Mouse (Mus musculus) MEL (cell line): ENCODE measurements at regions not wholly inside any gene's neighbourhood (a gene's known extent, or its start where the extent isn't known, plus 50 kb on each side); places are given as distances from the start of the nearest gene placed in this dataset.
"Not testable (repeated sequence)": the region's sequence is repeated elsewhere in the genome, so short reads cannot be mapped to it uniquely, and the experiment has no call there.

ENCODE experiments used
- DNase-seq: peaks from one replicate; pipeline ENCODE4 v3.0.0; 2011; ENCODE audit warnings: low read depth, low spot score
- H3K27ac ChIP-seq: 2 replicates; pipeline ENCODE4 v1.5.1; 2012; ENCODE audit warnings: low read depth, mild to moderate bottlenecking, control low read depth, low read length, moderate library complexity; ENCODE audit not compliant: control insufficient read depth
- H3K27me3 ChIP-seq, 2 experiments: fragments of 150-350 bp in 1 of 2; sonication (generic) in 1 of 2; 2 replicates each; pipeline ENCODE4 v1.6.1; 2012; ENCODE audit warnings: low read length in 2 of 2, mild to moderate bottlenecking in 2 of 2, improper control_type of control experiment in 1 of 2, moderate library complexity in 1 of 2; ENCODE audit not compliant: insufficient read depth in 2 of 2, control insufficient read depth in 1 of 2
- H3K36me3 ChIP-seq, 2 experiments: 2 replicates each; pipeline ENCODE4 v1.6.1; 2012 to 2014; ENCODE audit warnings: low read length in 2 of 2, improper control_type of control experiment in 1 of 2, inconsistent platforms in 1 of 2, mild to moderate bottlenecking in 1 of 2; ENCODE audit not compliant: insufficient read depth in 2 of 2, control insufficient read depth in 1 of 2
- H3K4me1 ChIP-seq, 2 experiments: fragments of 150-350 bp in 1 of 2; sonication (generic) in 1 of 2; 2 replicates each; pipeline ENCODE4 v1.6.1; 2012; ENCODE audit warnings: low read length in 2 of 2, improper control_type of control experiment in 1 of 2, mild to moderate bottlenecking in 1 of 2; ENCODE audit not compliant: insufficient read depth in 2 of 2, control insufficient read depth in 1 of 2
- H3K4me3 ChIP-seq, 2 experiments: fragments of 150-350 bp in 1 of 2; sonication (generic) in 1 of 2; 2 replicates each; pipeline ENCODE4 v1.5.1; 2012; ENCODE audit warnings: low read depth in 2 of 2, low read length in 2 of 2, mild to moderate bottlenecking in 2 of 2, moderate library complexity in 2 of 2, control low read depth in 1 of 2, improper control_type of control experiment in 1 of 2; ENCODE audit not compliant: control insufficient read depth in 1 of 2, insufficient read depth in 1 of 2
- H3K79me2 ChIP-seq: 2 replicates; pipeline ENCODE4 v1.6.1; 2012; ENCODE audit warnings: mild to moderate bottlenecking, low read length, moderate library complexity; ENCODE audit not compliant: control insufficient read depth, poor library complexity, insufficient read depth
- H3K9ac ChIP-seq: 2 replicates; pipeline ENCODE4 v1.6.1; 2012; ENCODE audit warnings: low read depth, mild to moderate bottlenecking, control low read depth, low read length, moderate library complexity; ENCODE audit not compliant: control insufficient read depth, poor library complexity, severe bottlenecking
- H3K9me3 ChIP-seq: fragments of 150-350 bp; sonication (generic); replicated peaks from 2 replicates; pipeline ENCODE4 v1.6.1; 2012; ENCODE audit warnings: mild to moderate bottlenecking, low read length, improper control_type of control experiment, moderate library complexity; ENCODE audit not compliant: insufficient read depth
- BHLHE40 ChIP-seq: IDR thresholded peaks from 2 replicates; pipeline ENCODE4 v1.6.1; 2012; ENCODE audit warnings: low read depth, mild to moderate bottlenecking, inconsistent platforms, low read length, improper control_type of control experiment, borderline replicate concordance
- CHD1 ChIP-seq: IDR thresholded peaks from 2 replicates; pipeline ENCODE4 v1.6.1; 2012; ENCODE audit warnings: low read depth, mild to moderate bottlenecking, inconsistent platforms, low read length, improper control_type of control experiment
- CHD2 ChIP-seq: IDR thresholded peaks from 2 replicates; pipeline ENCODE4 v1.6.1; 2011; ENCODE audit warnings: low read length, improper control_type of control experiment
- CTCF ChIP-seq, 3 experiments: IDR thresholded peaks in 2 of 3; conservative IDR thresholded peaks in 1 of 3; 2 replicates each; pipeline ENCODE4 v1.5.1; 2011 to 2012; ENCODE audit warnings: low read length in 3 of 3, low read depth in 2 of 3, mild to moderate bottlenecking in 2 of 3, improper control_type of control experiment in 1 of 3, inconsistent platforms in 1 of 3, mixed read lengths in 1 of 3, moderate library complexity in 1 of 3; ENCODE audit not compliant: control insufficient read depth in 1 of 3, insufficient read depth in 1 of 3, poor library complexity in 1 of 3, severe bottlenecking in 1 of 3
- E2F4 ChIP-seq: IDR thresholded peaks from 2 replicates; pipeline ENCODE4 v1.6.1; 2011; ENCODE audit warnings: low read depth, low read length, improper control_type of control experiment, borderline replicate concordance
- GABPA ChIP-seq: IDR thresholded peaks from 2 replicates; pipeline ENCODE4 v1.6.1; 2012; ENCODE audit warnings: low read depth, mild to moderate bottlenecking, inconsistent platforms, low read length, improper control_type of control experiment, moderate library complexity
- JUND ChIP-seq: IDR thresholded peaks from 2 replicates; pipeline ENCODE4 v1.6.1; 2011; ENCODE audit warnings: low read depth, mild to moderate bottlenecking, improper control_type of control experiment, low read length
- KAT2A ChIP-seq: conservative IDR thresholded peaks from 2 replicates; pipeline ENCODE4 v1.6.1; 2012; ENCODE audit warnings: low read depth, low read length, improper control_type of control experiment, inconsistent platforms
- MAX ChIP-seq: IDR thresholded peaks from 2 replicates; pipeline ENCODE4 v1.6.1; 2011; ENCODE audit warnings: low read length, improper control_type of control experiment
- MYC ChIP-seq: IDR thresholded peaks from 2 replicates; pipeline ENCODE4 v1.6.1; 2011; ENCODE audit warnings: low read depth, mild to moderate bottlenecking, low read length, improper control_type of control experiment, moderate library complexity
- NRF1 ChIP-seq: IDR thresholded peaks from 2 replicates; pipeline ENCODE4 v1.6.1; 2014; ENCODE audit warnings: low read depth, mild to moderate bottlenecking, inconsistent platforms, low read length, improper control_type of control experiment, moderate library complexity; ENCODE audit not compliant: poor library complexity, insufficient read depth, severe bottlenecking
- POLR2AphosphoS2 ChIP-seq: IDR thresholded peaks from 2 replicates; pipeline ENCODE4 v1.6.1; 2011; ENCODE audit warnings: low read length, improper control_type of control experiment
- POLR2AphosphoS5 ChIP-seq: IDR thresholded peaks from 2 replicates; pipeline ENCODE4 v1.6.1; 2012; ENCODE audit warnings: low read depth, borderline replicate concordance, mild to moderate bottlenecking, inconsistent platforms, low read length, moderate library complexity, mixed read lengths
- RAD21 ChIP-seq: IDR thresholded peaks from 2 replicates; pipeline ENCODE4 v1.6.1; 2011; ENCODE audit warnings: mild to moderate bottlenecking, low read depth, low read length, improper control_type of control experiment
- RCOR1 ChIP-seq: IDR thresholded peaks from 2 replicates; pipeline ENCODE4 v1.6.1; 2012; ENCODE audit warnings: low read depth, mild to moderate bottlenecking, inconsistent platforms, low read length, improper control_type of control experiment
- SIN3A ChIP-seq: IDR thresholded peaks from 2 replicates; pipeline ENCODE4 v1.6.1; 2012; ENCODE audit warnings: low read length, improper control_type of control experiment, inconsistent platforms
- TAL1 ChIP-seq: IDR thresholded peaks from 2 replicates; pipeline ENCODE4 v1.6.1; 2012; ENCODE audit warnings: mild to moderate bottlenecking, inconsistent platforms, low read length, moderate library complexity, mixed read lengths
- TCF12 ChIP-seq: IDR thresholded peaks from 2 replicates; pipeline ENCODE4 v1.6.1; 2014; ENCODE audit warnings: low read depth, mild to moderate bottlenecking, inconsistent platforms, low read length, improper control_type of control experiment, moderate library complexity
- UBTF ChIP-seq: IDR thresholded peaks from 2 replicates; pipeline ENCODE4 v1.6.1; 2012; ENCODE audit warnings: low read depth, mild to moderate bottlenecking, inconsistent platforms, low read length, improper control_type of control experiment, moderate library complexity, borderline replicate concordance; ENCODE audit not compliant: insufficient read depth
- USF1 ChIP-seq: IDR thresholded peaks from 2 replicates; pipeline ENCODE4 v1.6.1; 2014; ENCODE audit warnings: low read depth, mild to moderate bottlenecking, inconsistent platforms, low read length, improper control_type of control experiment, moderate library complexity
- USF2 ChIP-seq, 2 experiments: IDR thresholded peaks; 2 replicates each; pipeline ENCODE4 v1.6.1; 2011 to 2012; ENCODE audit warnings: improper control_type of control experiment in 2 of 2, low read length in 2 of 2, borderline replicate concordance in 1 of 2, inconsistent platforms in 1 of 2, low read depth in 1 of 2, mild to moderate bottlenecking in 1 of 2; ENCODE audit not compliant: insufficient read depth in 1 of 2
- ZNF384 ChIP-seq: IDR thresholded peaks from 2 replicates; pipeline ENCODE4 v1.6.1; 2012; ENCODE audit warnings: low read depth, mild to moderate bottlenecking, inconsistent platforms, low read length, improper control_type of control experiment

DNA sequence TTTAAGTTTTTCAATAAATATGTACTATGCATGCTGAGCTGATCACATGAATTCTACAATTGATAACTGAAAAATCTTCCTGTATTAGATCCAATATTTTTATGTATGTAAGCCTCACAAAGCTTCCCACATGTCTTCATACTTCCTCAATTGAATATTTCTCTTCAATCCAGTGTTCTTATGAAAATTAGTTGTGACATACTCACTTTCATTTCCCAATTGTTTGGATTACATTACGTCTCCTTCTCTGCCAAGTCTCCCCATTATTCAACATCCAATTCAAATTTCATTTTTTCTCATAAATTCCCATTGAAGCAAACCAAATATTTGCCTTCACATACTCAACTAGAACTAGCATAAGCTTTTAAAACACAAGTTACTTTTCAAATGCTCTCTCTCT lies 76.3 kb upstream of the Gucy1a1 start:
- Histone ChIP-seq H3K79me2 (no peaks in the 10 kb centered on the region), H3K4me1 (no peaks in the 10 kb centered on the region), H3K36me3 (no peaks in the 10 kb centered on the region), H3K4me3 (no peak overlapping the region), H3K27me3 (no peaks in the 10 kb centered on the region)
- DNase-seq = no peak
- TF ChIP-seq E2F4 (no peak), TCF12 (no peak), CHD1 (no peak), MYC (no peak), KAT2A (no peak)
- TF ChIP-seq, all 39 proteins: peak for 0
- no peaks in the 10 kb centered on the region for H3K9me3 ChIP-seq
- no peak overlapping the region for H3K27ac ChIP-seq
- H3K9ac ChIP-seq = no peak overlapping the region

DNA sequence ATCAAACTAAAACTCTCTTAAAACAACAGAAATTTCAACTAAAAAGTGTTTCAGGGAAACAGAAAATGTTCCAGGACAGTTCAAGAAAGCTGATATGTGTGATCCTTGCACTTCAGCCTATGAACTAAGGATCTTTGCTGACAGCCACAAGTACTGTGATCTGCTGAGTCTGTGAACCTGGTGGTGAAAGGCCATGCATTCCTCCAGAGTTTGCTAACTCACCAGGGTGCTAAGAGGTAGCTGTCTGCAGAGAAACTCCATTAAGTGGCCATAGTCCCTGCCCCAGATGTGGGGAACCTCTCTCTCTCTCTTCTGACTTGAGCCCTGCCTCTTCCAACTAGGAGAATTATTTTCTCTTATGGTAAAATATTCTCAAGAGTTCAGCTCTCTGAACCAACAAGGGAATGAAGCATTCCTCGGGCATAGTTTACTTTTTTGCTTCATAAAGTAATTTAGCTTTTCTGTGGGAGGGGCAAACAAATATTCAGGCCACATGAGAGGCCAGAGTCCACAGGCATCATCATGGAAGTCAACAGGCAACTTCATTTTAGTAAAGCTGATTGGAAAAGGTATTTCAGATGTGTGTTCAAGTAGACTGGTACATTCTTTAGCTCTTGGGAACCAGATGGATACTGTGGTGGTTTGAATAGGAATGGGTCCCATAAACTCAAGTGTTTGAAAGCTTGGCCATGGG lies 73.8 kb upstream of the Gucy1a1 start:
- not testable (repeated sequence) for H3K9ac ChIP-seq, H3K27me3 ChIP-seq, H3K36me3 ChIP-seq, DNase-seq, H3K4me3 ChIP-seq, H3K27ac ChIP-seq, H3K4me1 ChIP-seq, H3K79me2 ChIP-seq, H3K9me3 ChIP-seq

DNA sequence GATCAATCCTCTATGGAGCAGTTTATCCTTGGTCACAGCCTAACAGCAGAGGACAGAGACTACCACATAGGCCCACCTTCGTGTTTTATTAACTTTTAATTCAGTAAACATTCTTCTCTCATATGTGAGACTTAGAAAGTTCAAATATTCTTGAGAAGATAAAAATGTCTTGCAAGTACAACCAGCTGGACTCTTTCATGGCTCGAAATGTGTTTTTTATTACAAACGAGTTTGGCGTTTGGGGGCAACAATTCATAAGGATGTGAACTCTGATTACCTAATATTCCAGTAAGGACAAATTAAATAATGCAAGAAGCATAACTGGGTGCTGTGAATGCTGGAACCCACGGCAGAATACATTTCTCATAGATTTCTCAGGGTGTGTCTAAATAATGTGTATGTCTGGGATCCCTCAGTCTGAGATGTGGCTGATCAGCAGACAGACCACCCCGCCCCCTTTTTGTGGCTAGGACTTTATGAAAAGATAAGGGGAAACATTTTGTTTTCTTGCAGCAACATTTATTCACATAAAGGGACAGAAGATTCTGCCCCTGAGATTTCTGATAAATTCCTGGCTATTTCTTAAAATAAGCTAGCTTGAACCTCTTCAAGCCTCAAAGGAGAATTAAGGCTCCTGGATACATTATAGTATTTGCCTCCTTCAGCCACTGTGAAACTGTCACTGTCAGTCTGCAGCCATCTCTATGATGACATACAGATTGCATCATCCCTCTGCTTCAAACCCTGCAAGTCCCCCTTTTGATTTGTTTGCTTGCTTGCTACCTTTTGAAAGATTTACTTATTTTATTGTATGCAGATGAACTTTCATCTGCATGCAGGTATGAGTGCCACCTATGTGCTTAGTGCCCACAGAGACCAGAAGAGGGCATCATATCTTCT lies 69.2 kb upstream of the Gucy1a1 start:
- DNase-seq = no peak
- Histone ChIP-seq H3K4me1 (no peaks in the 10 kb centered on the region), H3K9ac (no peak overlapping the region), H3K79me2 (no peaks in the 10 kb centered on the region), H3K27me3 (no peaks in the 10 kb centered on the region), H3K27ac (no peak overlapping the region; the same call in 1 of the 2 replicates), H3K36me3 (no peaks in the 10 kb centered on the region), H3K9me3 (no peaks in the 10 kb centered on the region), H3K4me3 (no peak overlapping the region)
- no peak for TF ChIP-seq RCOR1
- TF ChIP-seq RAD21 = no peak
- TF ChIP-seq MYC = no peak
- TF ChIP-seq POLR2AphosphoS2 = no peak
- no peak for TF ChIP-seq POLR2AphosphoS5
- TF ChIP-seq TAL1 = no peak
- no peak for TF ChIP-seq CHD2
- no peak for TF ChIP-seq NRF1
- no peak for TF ChIP-seq TCF12
- TF ChIP-seq MAX = no peak
- no peak for TF ChIP-seq JUND
- TF ChIP-seq USF2 (IDR thresholded peaks at IDR 0.05; ENCODE audit: borderline replicate concordance in 1 of 2, insufficient read depth in 1 of 2, low read depth in 1 of 2, low read length in 2 of 2) = no peak
- TF ChIP-seq CHD1 = no peak
- no peak for TF ChIP-seq BHLHE40
- TF ChIP-seq GABPA = no peak
- no peak for TF ChIP-seq UBTF
- no peak for TF ChIP-seq ZNF384
- no peak for TF ChIP-seq CTCF (IDR thresholded peaks at IDR 0.05 in 2 of 3, conservative IDR thresholded peaks at IDR 0.05 in 1 of 3; ENCODE audit: control insufficient read depth in 1 of 3, insufficient read depth in 1 of 3, low read depth in 2 of 3, low read length in 3 of 3, poor library complexity in 1 of 3, severe bottlenecking in 1 of 3)
- no peak for TF ChIP-seq USF1
- TF ChIP-seq SIN3A = no peak
